Mouse (Mus musculus) adrenal gland, postnatal 14 days (tissue): ENCODE measurements around the gene Fam122c. TPM values are rescaled to one million over a fixed set of nuclear protein-coding genes. Genes with fewer than 3 reads are reported as not detected.

ENCODE experiments used
- DNase-seq: peaks from one replicate; pipeline ENCODE4 v3.0.0; 2021; ENCODE audit warnings: mixed read lengths
- total RNA-seq: library from RNA; stranded (reverse); gene quantifications from 2 replicates; pipeline ENCODE4 v1.2.3, GENCODE M21; 2021

The Fam122c gene
- total RNA-seq, 1 experiment from 2014 or later: not detected

DNA sequence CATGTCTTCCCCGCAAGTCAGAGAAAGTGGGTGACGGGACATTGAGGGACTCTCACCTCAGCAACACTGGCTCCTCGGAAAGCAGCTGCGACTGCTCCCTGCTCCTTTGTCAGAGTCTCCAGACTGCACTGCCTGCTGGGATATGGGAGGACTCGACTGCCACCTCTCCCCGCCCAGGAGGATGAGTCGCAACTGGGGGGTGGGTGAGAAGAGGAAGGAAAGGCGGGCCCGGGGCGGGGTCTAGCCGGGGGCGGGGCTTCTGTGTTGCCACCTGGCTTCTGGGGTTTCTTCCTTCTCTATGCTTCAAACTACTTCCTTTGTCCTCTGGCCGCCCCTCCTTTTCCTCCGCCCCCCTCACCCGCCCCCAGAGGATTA lies 97.1 kb downstream of the Fam122c start, which contains the start of gene Mospd1:
Gene Mospd1 (minus strand): TSS at position 137 of the 375 bp plus-strand sequence.
- DNase-seq: peak; percentile 94

Other genes starting within 250 kb of the Fam122c start
- not detected in 2 replicates for gene Plac1, start 33.3 kb upstream of the Fam122c start, total RNA-seq
- 8.1 and 8.2 TPM in 2 replicates for gene Fam122b, start 3.6 kb upstream of the Fam122c start, total RNA-seq
- gene Mospd1, start 97.1 kb downstream of the Fam122c start, total RNA-seq: 25.5 and 27.0 TPM in 2 replicates
- not detected in 2 replicates for gene Etd, start 161.5 kb downstream of the Fam122c start, total RNA-seq